Mouse (Mus musculus): ENCODE data around the gene Vldlr.

Vldlr gene

GRCm38 (mm10) chr19:27239913-27240312, 23.6 kb downstream of the Vldlr start:
- DNase-seq (ENCODE audit: low read depth), result no peak

GRCm38 (mm10) chr19:27243527-27243926, 27.2 kb downstream of the Vldlr start:
- no peak for DNase-seq (ENCODE audit: low read depth)

- no peak for DNase-seq (ENCODE audit: low read depth)
Measured at GRCm38 (mm10) chr19:27254756-27255155, 38.5 kb downstream of the Vldlr start.

- DNase-seq (ENCODE audit: low read depth), result no peak
Measured at GRCm38 (mm10) chr19:27255678-27256077, 39.4 kb downstream of the Vldlr start.

GRCm38 (mm10) chr19:27260102-27260501, 43.8 kb downstream of the Vldlr start:
- DNase-seq (ENCODE audit: low read depth), result no peak

GRCm38 (mm10) chr19:27260621-27261278, 44.5 kb downstream of the Vldlr start:
- DNase-seq (ENCODE audit: low read depth), result no peak

- peak; percentile 27 for DNase-seq (ENCODE audit: low read depth)
Measured at GRCm38 (mm10) chr19:27262141-27262540, 45.9 kb downstream of the Vldlr start.

GRCm38 (mm10) chr19:27273385-27273784, 57.1 kb downstream of the Vldlr start:
- no peak for DNase-seq (ENCODE audit: low read depth)

- peak; percentile 2 for DNase-seq (ENCODE audit: low read depth)
Measured at GRCm38 (mm10) chr19:27274382-27274781, 58.1 kb downstream of the Vldlr start.

GRCm38 (mm10) chr19:27279174-27279573, 62.9 kb downstream of the Vldlr start:
- DNase-seq (ENCODE audit: low read depth), result no peak
